Mouse (Mus musculus) adrenal gland, adult 10 weeks (tissue): ENCODE measurements around the gene Uba5. TPM values are rescaled to one million over a fixed set of nuclear protein-coding genes. Genes with fewer than 3 reads are reported as not detected.

Experiments used
- polyA plus RNA-seq: library from polyadenylated mRNA; stranded (reverse); fragments of 350-450 nt; fragmentation: Illumina TruSeq; extraction: RNeasy Lipid Tissue Mini Kit (QIAGEN cat#74804); gene quantifications from one replicate; pipeline ENCODE4 v1.2.3, GENCODE M21; 2014; ENCODE audit warnings: low read depth, low replicate concordance

Gene Uba5
- 80.9 TPM for polyA plus RNA-seq

GRCm38 (mm10) chr9:104062430-104063243, at the start of gene Uba5:
Gene Uba5 (minus strand): TSS chr9:104063134.

GRCm38 (mm10) chr9:104063244-104063961, 469 bp upstream of the Uba5 start, which contains the start of gene Acad11:
Gene Acad11 (plus strand): TSS chr9:104063377.

GRCm38 (mm10) chr9:104040362-104040761, 22.6 kb downstream of the Uba5 start, which contains the start of gene Gm28305:
Gene Gm28305 (plus strand): TSS chr9:104040662.

GRCm38 (mm10) chr9:104001921-104002859, 60.7 kb downstream of the Uba5 start, which contains the start of gene Nphp3:
Gene Nphp3 (plus strand): TSS chr9:104002544.

Other genes with a start within 250 kb of the Uba5 start
- 2.3 TPM for gene Nphp3, start 60.6 kb downstream of the Uba5 start, polyA plus RNA-seq
- gene Gm28305, start 22.5 kb downstream of the Uba5 start, polyA plus RNA-seq: not detected
- gene Acad11, start 243 bp upstream of the Uba5 start, polyA plus RNA-seq: 68.1 TPM
- gene Ackr4, start 63.8 kb upstream of the Uba5 start, polyA plus RNA-seq: 0.47 TPM
- 63.9 TPM for gene Dnajc13, start 199.8 kb upstream of the Uba5 start, polyA plus RNA-seq